Mouse (Mus musculus) brain, embryonic 14.5 days (tissue): ENCODE results near the gene Pfas.

Experiments
- CTCF ChIP-seq: fragments of 200-500 bp; IDR thresholded peaks from 2 replicates; pipeline ENCODE4 v1.5.1; 2012; ENCODE audit warnings: inconsistent platforms, mild to moderate bottlenecking, moderate library complexity, borderline replicate concordance; ENCODE audit not compliant: insufficient read depth, insufficient read length; ENCODE audit errors: extremely low read depth
- POLR2A ChIP-seq: fragments of 200-500 bp; IDR thresholded peaks from 2 replicates; pipeline ENCODE4 v1.6.1; 2012; ENCODE audit warnings: mild to moderate bottlenecking, inconsistent platforms, borderline replicate concordance; ENCODE audit not compliant: poor library complexity, insufficient read depth, insufficient read length, severe bottlenecking; ENCODE audit errors: extremely low read depth

- TF ChIP-seq CTCF (no peak), POLR2A (no peak)
Measured at GRCm38 (mm10) chr11:69005193-69005592, 3.1 kb downstream of the Pfas start.
